Mouse (Mus musculus): ENCODE measurements around the gene Zcchc24.
A peak's percentile ranks its signal among the peaks of the same experiment; 100 is the strongest.

Zcchc24 gene

GRCm38 (mm10) chr14:25666668-25667376 lies 102.0 kb downstream of the Zcchc24 start:
- peak; percentile 64 for DNase-seq (ENCODE audit: low read depth, low spot score)

- peak; percentile 89 for DNase-seq (ENCODE audit: low read depth, low spot score)
Observed at GRCm38 (mm10) chr14:25665314-25665970, 103.4 kb downstream of the Zcchc24 start.

GRCm38 (mm10) chr14:25664310-25664695 lies 104.5 kb downstream of the Zcchc24 start:
- DNase-seq (ENCODE audit: low read depth, low spot score), result no peak

- DNase-seq (ENCODE audit: low read depth, low spot score), result no peak
Observed at GRCm38 (mm10) chr14:25663649-25664309, 105.1 kb downstream of the Zcchc24 start.
